In the genomic region with DNA sequence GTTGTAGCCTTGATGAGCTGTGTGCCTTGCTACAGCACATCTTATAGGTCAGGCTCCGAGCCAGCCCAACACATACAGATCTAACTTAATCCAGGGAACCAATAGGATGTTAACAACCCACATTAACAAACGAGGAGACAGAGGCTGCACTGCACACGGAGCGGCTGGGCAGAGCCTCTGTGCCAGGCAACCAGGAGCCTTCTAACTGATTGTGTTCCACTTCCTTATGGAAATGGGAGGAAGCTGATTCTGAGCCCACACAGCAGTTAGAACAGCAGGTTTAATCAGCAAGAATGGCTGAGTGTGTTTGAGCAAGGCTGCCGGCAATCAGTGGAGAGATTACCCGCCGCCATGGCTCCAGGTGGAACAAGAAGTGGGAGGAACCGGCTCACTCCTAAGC, we compare ENCODE assay signal across 13 mouse cellular contexts. TPM values are rescaled to one million over a fixed set of nuclear protein-coding genes. Genes with fewer than 3 reads are reported as not detected.
A peak's percentile ranks its signal among the peaks of the same experiment; 100 is the strongest.
DNase-seq lines count a peak whose midpoint lies in the region; ATAC-seq and TF ChIP-seq lines count a peak whose summit lies in the region.
"Had no signal": no experiment of that assay in that cellular context is flagged by ENCODE, and none has a peak within 500 bp of the region (broad histone marks: within the 10 kb centered on the region; RNA-seq: fewer than 3 reads in every experiment).

No protein-coding gene starts in this region.

- peaks cover 8% of the 10 kb centered on the region; the same call in 1 of the 2 replicates for H3K27me3 ChIP-seq in heart, embryonic 10.5 days (ENCODE audit: insufficient read depth, poor library complexity, severe bottlenecking)
- H3K27me3 ChIP-seq in lung, embryonic 16.5 days (ENCODE audit: control insufficient read depth, insufficient read depth, low read depth, low read length), result no peaks in the 10 kb centered on the region
- no peaks in the 10 kb centered on the region for H3K27me3 ChIP-seq in stomach, postnatal 0 days (ENCODE audit: control insufficient read depth, insufficient read depth, low read length)
- peaks cover 49% of the 10 kb centered on the region for H3K27me3 ChIP-seq in liver, embryonic 12.5 days (replicated peaks)
- H3K27me3 ChIP-seq: limb, embryonic 15.5 days had no signal

- peak overlapping the region; percentile 15; the same call in 1 of the 2 replicates for H3K4me2 ChIP-seq in lung, embryonic 16.5 days (ENCODE audit: low read depth, low read length)
- H3K4me2 ChIP-seq in stomach, postnatal 0 days (replicated peaks; ENCODE audit: low read depth), result peak overlapping the region; percentile 3; the same call in 1 of the 2 replicates
- no peak overlapping the region for H3K4me2 ChIP-seq in liver, embryonic 12.5 days
- H3K4me2 ChIP-seq: limb, embryonic 15.5 days had no signal

- H3K9me3 ChIP-seq in heart, embryonic 10.5 days, result no peaks in the 10 kb centered on the region
- no peaks in the 10 kb centered on the region for H3K9me3 ChIP-seq in lung, embryonic 16.5 days (ENCODE audit: control insufficient read depth, low read length)
- no peaks in the 10 kb centered on the region for H3K9me3 ChIP-seq in stomach, postnatal 0 days (ENCODE audit: control insufficient read depth, low read length)
- H3K9me3 ChIP-seq in liver, embryonic 12.5 days (replicated peaks), result no peaks in the 10 kb centered on the region
- H3K9me3 ChIP-seq: limb, embryonic 15.5 days; megakaryocyte, embryonic 14.5 days had no signal

- WGBS in heart, embryonic 10.5 days, result 44% methylated on average over 8 of the region's 8 CpGs
- 19% methylated on average over 8 of the region's 8 CpGs for WGBS in lung, embryonic 16.5 days
- 25% methylated on average over 8 of the region's 8 CpGs for WGBS in stomach, postnatal 0 days
- WGBS in liver, embryonic 12.5 days (ENCODE audit: insufficient replicate concordance), result 43% methylated on average over 8 of the region's 8 CpGs

- peak overlapping the region; percentile 5; the same call in 1 of the 2 replicates for H3K27ac ChIP-seq in heart, embryonic 10.5 days
- H3K27ac ChIP-seq in lung, embryonic 16.5 days (ENCODE audit: low read length), result peak overlapping the region; percentile 32
- H3K27ac ChIP-seq in stomach, postnatal 0 days (replicated peaks), result peak overlapping the region; percentile 71
- H3K27ac ChIP-seq in liver, embryonic 12.5 days, result no peak overlapping the region
- H3K27ac ChIP-seq: limb, embryonic 15.5 days had no signal

- peaks cover 44% of the 10 kb centered on the region for H3K4me1 ChIP-seq in heart, embryonic 10.5 days
- H3K4me1 ChIP-seq in lung, embryonic 16.5 days (replicated peaks; ENCODE audit: control insufficient read depth, insufficient read depth, low read length), result peaks cover 16% of the 10 kb centered on the region
- H3K4me1 ChIP-seq in stomach, postnatal 0 days (replicated peaks; ENCODE audit: control insufficient read depth, insufficient read depth), result peaks cover 7% of the 10 kb centered on the region
- peaks cover 22% of the 10 kb centered on the region for H3K4me1 ChIP-seq in liver, embryonic 12.5 days

- DNase-seq in heart, embryonic 10.5 days (ENCODE audit: low spot score), result no peak
- no peak for DNase-seq in heart, adult 18-20 months
- DNase-seq in lung, postnatal 14 days, result no peak
- DNase-seq in left cerebral cortex, adult 18-20 months (ENCODE audit: low spot score in 2 of 2), result peak; percentile 45 to 65
- peak; percentile 87 for DNase-seq in stomach, postnatal 0 days (ENCODE audit: low spot score)
- DNase-seq in thymus, adult 18-20 months, result no peak
- DNase-seq: kidney, adult 8-10 months had no signal

- no peaks in the 10 kb centered on the region for H3K36me3 ChIP-seq in heart, embryonic 10.5 days
- H3K36me3 ChIP-seq in lung, embryonic 16.5 days (ENCODE audit: control insufficient read depth, insufficient read depth, low read length), result no peaks in the 10 kb centered on the region
- H3K36me3 ChIP-seq in stomach, postnatal 0 days (ENCODE audit: control insufficient read depth, insufficient read depth, low read length), result no peaks in the 10 kb centered on the region
- H3K36me3 ChIP-seq in liver, embryonic 12.5 days, result no peaks in the 10 kb centered on the region
- H3K36me3 ChIP-seq: limb, embryonic 15.5 days had no signal

- no peak for TF ChIP-seq CTCF in stomach, postnatal 0 days (IDR thresholded peaks at IDR 0.05; ENCODE audit: low read depth)

- peak; percentile 46 for ATAC-seq in lung, embryonic 16.5 days (ENCODE audit: low read depth)
- peak; percentile 89 for ATAC-seq in stomach, postnatal 0 days (ENCODE audit: low FRiP score, low TSS enrichment)
- ATAC-seq in liver, embryonic 12.5 days, result no peak

- no peak overlapping the region for H3K4me3 ChIP-seq in heart, embryonic 10.5 days
- H3K4me3 ChIP-seq in lung, embryonic 16.5 days (ENCODE audit: low read length), result no peak overlapping the region
- H3K4me3 ChIP-seq in stomach, postnatal 0 days (ENCODE audit: low read depth, low read length), result no peak overlapping the region
- no peak overlapping the region for H3K4me3 ChIP-seq in liver, embryonic 12.5 days
- H3K4me3 ChIP-seq: limb, embryonic 15.5 days; megakaryocyte, embryonic 14.5 days had no signal

- no peak for TF ChIP-seq EP300 in stomach, postnatal 0 days (optimal IDR thresholded peaks at IDR 0.05)

- 0 out of 2 replicates have a peak overlapping the region, but pooled peaks have one; percentile 13 for H3K9ac ChIP-seq in lung, embryonic 16.5 days (ENCODE audit: low read length)
- H3K9ac ChIP-seq in stomach, postnatal 0 days (ENCODE audit: low read length), result no peak overlapping the region; the same call in 1 of the 2 replicates
- H3K9ac ChIP-seq in liver, embryonic 12.5 days, result no peak overlapping the region
- H3K9ac ChIP-seq: limb, embryonic 15.5 days had no signal

RNA-seq across cellular contexts. Expression of a gene that starts 37.4 kb away (rescaled TPM):
- 27.6 and 31.7 TPM in 2 replicates for polyA plus RNA-seq in heart, embryonic 10.5 days (2016; fragmentation: Nextera tagmentation; extraction: Ambion mirVana)
- 10 to 100 TPM; 33.5 to 34.6 TPM for total RNA-seq in heart, adult 18-20 months (2021)
- 35.5 and 42.3 TPM in 2 replicates for polyA plus RNA-seq in lung, embryonic 16.5 days (2015; fragmentation: Nextera tagmentation; extraction: Ambion mirVana)
- 10 to 100 TPM; 36.8 to 39.2 TPM for total RNA-seq in left cerebral cortex, adult 18-20 months (2021)
- polyA plus RNA-seq in stomach, postnatal 0 days (2015; fragmentation: Nextera tagmentation; extraction: Ambion mirVana), result 26.1 and 26.6 TPM in 2 replicates
- 29.3 and 30.6 TPM in 2 replicates for polyA plus RNA-seq in liver, embryonic 12.5 days (2016; fragmentation: Nextera tagmentation; extraction: Ambion mirVana)

RNA-seq across cellular contexts. Expression of a gene that starts 56.3 kb away (rescaled TPM):
- polyA plus RNA-seq in heart, embryonic 10.5 days (2016; fragmentation: Nextera tagmentation; extraction: Ambion mirVana), result not detected in 2 replicates
- total RNA-seq in heart, adult 18-20 months (2021), result not detected
- 3.8 TPM in 1 of 2 replicates, not detected in the other for polyA plus RNA-seq in lung, embryonic 16.5 days (2015; fragmentation: Nextera tagmentation; extraction: Ambion mirVana)
- total RNA-seq in left cerebral cortex, adult 18-20 months (2021), result not detected
- not detected in 2 replicates for polyA plus RNA-seq in stomach, postnatal 0 days (2015; fragmentation: Nextera tagmentation; extraction: Ambion mirVana)
- polyA plus RNA-seq in liver, embryonic 12.5 days (2016; fragmentation: Nextera tagmentation; extraction: Ambion mirVana), result not detected in 2 replicates
- total RNA-seq: adrenal gland, postnatal 4 days; heart, adult 8-10 months had no signal
- polyA plus RNA-seq: limb, embryonic 15.5 days had no signal

Comparison
In these comparisons a context has a peak if more than half of its experiments do, and no peak if none do; other contexts are left out.
1. DNase-seq: peak in left cerebral cortex, adult 18-20 months (2 of 2) and stomach, postnatal 0 days (single experiment); none in heart, embryonic 10.5 days (single experiment), heart, adult 18-20 months (0 of 2), lung, postnatal 14 days (single experiment) and thymus, adult 18-20 months (0 of 2).